Mouse (Mus musculus) megakaryocyte, embryonic 14.5 days (primary cell): ENCODE measurements around the gene Oprl1. TPM values are rescaled to one million over a fixed set of nuclear protein-coding genes. Genes with fewer than 3 reads are reported as not detected.

Experiments used
- H3K27me3 ChIP-seq: replicated peaks from 2 replicates; pipeline ENCODE3; 2012; ENCODE audit warnings: inconsistent platforms
- H3K36me3 ChIP-seq: replicated peaks from 2 replicates; pipeline ENCODE3; 2012; ENCODE audit warnings: low read length, inconsistent platforms, mixed read lengths
- H3K4me1 ChIP-seq: 2 replicates; pipeline ENCODE4 v1.6.1; 2012; ENCODE audit warnings: inconsistent platforms
- H3K4me3 ChIP-seq: replicated peaks from 2 replicates; pipeline ENCODE3; 2012; ENCODE audit warnings: moderate library complexity, mild to moderate bottlenecking, inconsistent platforms
- H3K9me3 ChIP-seq: 2 replicates; pipeline ENCODE4 v1.6.1; 2012; ENCODE audit warnings: inconsistent platforms
- FLI1 ChIP-seq: IDR thresholded peaks from 2 replicates; pipeline ENCODE4 v1.6.1; 2012; ENCODE audit warnings: low read length, inconsistent platforms, mixed read lengths
- GATA1 ChIP-seq: IDR thresholded peaks from 3 replicates; pipeline ENCODE4 v1.6.1; 2012; ENCODE audit warnings: mixed read lengths, low read length, inconsistent platforms, borderline replicate concordance
- polyA plus RNA-seq: library from polyadenylated mRNA; stranded (reverse); fragments of >175 nt; gene quantifications from 2 replicates; pipeline ENCODE4 v1.2.3, GENCODE M21; 2012; ENCODE audit warnings: low replicate concordance; ENCODE audit not compliant: insufficient read depth

Gene Oprl1
- polyA plus RNA-seq, 1 experiment, result not detected

DNA sequence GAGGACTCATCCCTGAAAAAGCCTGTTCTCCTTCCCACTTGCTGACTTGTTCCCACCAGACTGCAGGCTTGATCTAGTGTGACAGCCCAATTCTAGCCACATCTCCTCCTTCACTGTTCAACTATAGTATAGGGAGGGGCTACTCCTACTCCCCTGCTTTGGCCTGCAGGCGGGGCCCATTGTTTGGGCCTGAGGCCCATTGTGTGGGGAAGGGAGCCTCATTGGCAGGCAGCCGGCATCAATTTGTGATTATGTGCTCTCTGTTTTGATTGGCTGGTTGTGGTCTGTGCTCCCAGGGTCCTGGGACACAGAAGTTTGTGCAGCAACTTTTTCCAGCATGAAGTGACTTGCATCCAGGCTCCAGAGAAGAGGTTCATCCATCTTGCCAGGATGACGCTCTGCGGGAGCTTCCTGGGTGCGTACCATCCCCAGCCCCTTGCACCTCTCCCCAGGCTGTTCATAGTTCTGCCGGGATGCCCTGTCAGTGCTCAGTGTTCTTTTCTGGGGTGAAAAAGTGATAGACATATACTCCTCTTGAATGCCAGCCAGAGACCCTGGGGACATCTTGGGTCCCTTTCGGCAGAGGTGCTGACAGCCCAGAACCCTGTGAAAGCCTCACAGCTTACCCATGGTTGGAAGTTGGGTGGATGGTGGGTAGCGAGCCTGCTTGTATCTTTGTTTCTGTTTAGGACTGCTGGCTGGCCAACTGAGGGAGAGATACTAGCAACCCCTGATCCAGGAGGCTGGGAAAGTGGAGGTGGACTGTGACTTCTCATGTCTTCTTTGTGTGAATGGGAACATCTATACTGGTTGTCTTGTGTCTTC lies 48.4 kb downstream of the Oprl1 start, which contains the start of gene Myt1:
Gene Myt1, plus strand, starts transcription at position 327 of the 825 bp plus-strand sequence.
- Histone ChIP-seq H3K4me1 (peaks cover 4% of the 10 kb centered on the region; the same call in 1 of the 2 replicates), H3K36me3 (no peaks in the 10 kb centered on the region), H3K27me3 (peaks cover 30% of the 10 kb centered on the region), H3K9me3 (no peaks in the 10 kb centered on the region), H3K4me3 (no peak within 1 kb of the TSS)
- no peak for TF ChIP-seq FLI1

DNA sequence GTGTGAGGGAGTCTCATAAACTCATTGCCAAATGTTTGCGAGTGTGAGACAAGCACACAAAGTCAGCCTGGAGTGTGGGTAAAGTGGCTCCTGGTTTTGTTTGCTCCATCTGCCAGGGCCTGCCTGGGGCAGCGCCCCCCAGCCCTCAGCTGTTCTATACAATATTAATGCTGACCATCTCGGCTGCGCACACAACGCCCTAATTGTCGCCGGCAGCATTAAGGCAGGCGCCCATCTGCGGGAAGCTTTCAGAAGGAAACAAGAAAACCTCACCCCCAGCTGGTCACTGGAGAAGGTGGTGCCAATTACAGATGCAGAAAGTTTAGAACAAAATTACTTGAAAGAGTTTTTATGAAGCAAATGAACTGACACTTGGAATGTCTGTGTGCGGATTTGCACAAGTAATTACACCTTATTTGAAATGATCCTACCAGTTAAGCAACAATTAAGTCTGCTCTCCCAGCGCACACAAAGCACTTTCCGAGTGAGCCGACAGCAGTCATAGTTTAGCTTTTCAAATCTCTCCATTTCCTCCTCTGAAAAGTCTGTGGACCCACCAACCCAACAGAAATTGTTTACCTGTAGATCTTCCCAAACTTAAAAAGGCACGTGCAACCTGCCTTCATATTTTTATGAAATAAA lies 49.2 kb downstream of the Oprl1 start:
- Histone ChIP-seq H3K9me3 (no peaks in the 10 kb centered on the region), H3K4me3 (no peak overlapping the region), H3K4me1 (peaks cover 2% of the 10 kb centered on the region; the same call in 1 of the 2 replicates), H3K36me3 (no peaks in the 10 kb centered on the region), H3K27me3 (peaks cover 27% of the 10 kb centered on the region)
- TF ChIP-seq GATA1 (no peak), FLI1 (no peak)

DNA sequence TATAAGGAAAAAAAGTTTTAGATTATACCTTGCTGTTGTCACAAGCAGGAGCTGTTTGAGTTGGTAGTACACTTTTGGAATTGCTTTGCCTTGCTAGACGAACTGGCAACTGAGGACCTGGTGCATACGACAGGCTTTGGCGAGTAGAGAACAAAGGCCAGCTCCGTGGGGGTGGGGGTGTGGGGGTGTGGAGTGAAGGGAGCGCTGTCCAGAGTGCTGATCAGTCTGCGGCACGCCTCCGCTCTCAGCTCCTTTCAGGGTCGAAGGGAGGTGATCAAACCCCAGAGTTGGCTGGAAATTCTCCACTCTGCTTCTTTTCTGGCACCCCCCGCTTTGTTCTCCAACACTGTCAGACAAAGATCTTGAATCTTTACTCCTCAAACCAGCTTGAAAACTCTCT lies 49.8 kb downstream of the Oprl1 start:
- TF ChIP-seq FLI1 (no peak), GATA1 (no peak)
- Histone ChIP-seq H3K9me3 (no peaks in the 10 kb centered on the region), H3K4me3 (no peak overlapping the region), H3K36me3 (no peaks in the 10 kb centered on the region), H3K27me3 (peaks cover 22% of the 10 kb centered on the region), H3K4me1 (no peaks in the 10 kb centered on the region)

DNA sequence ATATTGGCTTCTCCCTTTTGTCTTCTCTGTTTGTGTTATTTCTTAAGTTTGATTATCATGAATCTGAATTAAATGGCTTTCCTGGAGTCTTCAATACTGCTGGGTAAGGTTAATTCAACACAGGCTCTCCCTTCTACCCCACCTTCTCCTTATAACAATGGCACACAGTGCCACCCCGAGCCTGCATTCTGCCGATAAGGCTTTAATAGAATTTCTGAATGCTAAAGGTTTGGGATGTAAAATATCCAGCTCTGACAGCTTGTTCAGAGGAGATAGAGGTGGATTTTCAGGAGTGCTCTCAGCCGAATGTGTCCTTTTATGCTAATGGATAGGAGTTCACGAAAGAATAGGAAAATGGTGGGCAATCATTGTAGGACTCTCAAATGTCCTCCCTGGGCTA lies 50.4 kb downstream of the Oprl1 start:
- H3K4me3 ChIP-seq, result no peak overlapping the region
- no peaks in the 10 kb centered on the region for H3K9me3 ChIP-seq
- peaks cover 24% of the 10 kb centered on the region for H3K27me3 ChIP-seq
- TF ChIP-seq GATA1 (no peak), FLI1 (no peak)
- no peaks in the 10 kb centered on the region for H3K36me3 ChIP-seq
- H3K4me1 ChIP-seq, result no peaks in the 10 kb centered on the region

DNA sequence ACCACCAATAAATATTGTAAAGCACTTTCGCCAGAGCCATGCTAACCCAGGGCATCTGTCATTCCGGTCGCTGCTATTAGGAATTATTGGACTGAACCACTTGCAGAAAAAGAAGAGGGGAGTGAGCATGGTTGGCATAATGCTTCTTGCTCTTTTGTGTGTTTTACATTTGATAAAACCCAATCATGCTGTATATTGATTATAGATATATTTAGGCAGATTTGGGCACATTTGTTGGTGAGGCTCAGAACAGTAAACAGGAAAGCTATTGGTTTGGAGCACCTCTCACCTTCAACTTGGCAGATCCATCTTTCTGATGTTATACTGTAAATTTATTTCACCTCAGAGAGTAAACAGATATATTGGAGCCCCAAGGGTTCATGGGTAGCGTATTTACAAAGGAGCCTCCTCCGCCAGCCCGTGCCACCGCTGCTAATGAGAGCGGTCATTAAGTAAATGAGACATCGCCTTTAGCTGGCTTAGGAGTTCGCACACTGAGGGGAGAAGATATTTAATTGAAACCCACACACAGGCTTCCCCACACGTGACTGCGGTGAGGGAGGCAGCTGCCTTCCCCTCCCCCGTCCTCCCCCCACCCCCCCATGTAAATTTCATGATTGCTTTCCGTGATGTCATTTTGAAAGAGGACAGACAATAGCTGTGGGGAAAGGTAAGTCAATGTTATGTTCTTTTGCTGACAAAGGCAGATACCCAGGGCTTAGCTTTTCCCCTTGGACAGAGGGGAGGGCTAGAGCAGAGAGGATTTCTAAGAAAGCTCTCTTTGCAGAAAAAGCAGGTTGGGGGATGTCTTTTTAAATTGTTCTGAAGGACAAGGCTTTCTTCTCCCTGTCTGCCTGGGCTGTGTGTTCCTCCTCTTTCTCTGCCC lies 52.1 kb downstream of the Oprl1 start:
- no peaks in the 10 kb centered on the region for H3K4me1 ChIP-seq
- no peak overlapping the region for H3K4me3 ChIP-seq
- TF ChIP-seq FLI1, result no peak
- no peak for TF ChIP-seq GATA1
- no peaks in the 10 kb centered on the region for H3K36me3 ChIP-seq
- H3K9me3 ChIP-seq, result no peaks in the 10 kb centered on the region
- peaks cover 23% of the 10 kb centered on the region for H3K27me3 ChIP-seq

DNA sequence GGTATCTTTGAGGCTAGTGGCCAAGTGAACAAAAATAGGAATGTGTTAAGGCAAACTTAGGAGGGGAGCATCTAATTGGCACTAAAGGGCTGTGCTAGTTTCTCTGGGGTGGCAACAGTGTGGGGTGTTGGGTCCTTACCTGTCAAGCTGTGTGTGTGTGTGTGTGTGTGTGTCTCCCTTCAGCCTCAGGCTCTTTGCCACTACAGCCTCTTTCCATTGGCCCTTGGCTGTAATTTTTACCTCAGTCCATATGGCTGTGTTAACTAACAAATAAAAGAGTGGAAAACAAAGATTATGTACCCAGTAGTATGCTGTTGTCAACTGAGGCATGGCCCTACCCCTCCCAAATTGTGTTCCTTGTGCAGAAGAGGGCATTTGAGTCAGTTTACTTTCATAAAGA lies 53.6 kb downstream of the Oprl1 start:
- no peak for TF ChIP-seq FLI1
- TF ChIP-seq GATA1, result no peak
- H3K9me3 ChIP-seq, result no peaks in the 10 kb centered on the region
- no peaks in the 10 kb centered on the region for H3K4me1 ChIP-seq
- H3K36me3 ChIP-seq, result no peaks in the 10 kb centered on the region
- no peak overlapping the region for H3K4me3 ChIP-seq
- peaks cover 15% of the 10 kb centered on the region for H3K27me3 ChIP-seq

DNA sequence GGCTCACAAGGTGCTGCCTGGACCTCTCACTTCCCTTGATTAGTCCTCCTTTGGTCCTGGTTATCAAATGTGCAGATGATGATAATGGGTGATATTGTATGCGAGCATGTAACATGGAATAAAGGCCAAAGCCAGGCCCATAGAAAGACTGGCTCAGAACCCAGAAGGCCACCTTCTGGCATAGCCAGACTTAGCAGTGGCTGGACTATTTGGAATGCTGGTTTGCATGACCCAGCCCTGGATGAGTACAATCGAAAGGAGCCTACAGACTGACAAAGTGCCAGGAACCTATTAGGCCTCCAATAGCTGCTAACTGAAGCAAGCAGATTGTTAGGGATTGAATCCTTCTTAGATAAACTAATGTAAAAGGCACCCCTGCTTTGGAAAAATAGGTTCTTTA lies 54.6 kb downstream of the Oprl1 start:
- no peak for TF ChIP-seq FLI1
- Histone ChIP-seq H3K4me1 (no peaks in the 10 kb centered on the region), H3K27me3 (peaks cover 10% of the 10 kb centered on the region), H3K36me3 (no peaks in the 10 kb centered on the region), H3K4me3 (no peak overlapping the region), H3K9me3 (no peaks in the 10 kb centered on the region)

Other genes with a start within 250 kb of the Oprl1 start
- gene Abhd16b, start 221.8 kb upstream of the Oprl1 start, polyA plus RNA-seq, result not detected in 2 replicates
- gene Tpd52l2, start 217.9 kb upstream of the Oprl1 start, polyA plus RNA-seq, result 7.5 and 38.2 TPM in 2 replicates
- gene Dnajc5, start 194.5 kb upstream of the Oprl1 start, polyA plus RNA-seq, result 10.4 and 13.9 TPM in 2 replicates
- 58.8 and 109 TPM in 2 replicates for gene Uckl1, start 130.1 kb upstream of the Oprl1 start, polyA plus RNA-seq
- 3.6 and 12.6 TPM in 2 replicates for gene Prpf6, start 123.1 kb upstream of the Oprl1 start, polyA plus RNA-seq
- gene Zfp512b, start 122.2 kb upstream of the Oprl1 start, polyA plus RNA-seq, result 12.8 and 34.9 TPM in 2 replicates
- gene Samd10, start 115.8 kb upstream of the Oprl1 start, polyA plus RNA-seq, result 1.0 and 2.9 TPM in 2 replicates
- gene Gm29797, start 58.0 kb upstream of the Oprl1 start, polyA plus RNA-seq, result not detected in 2 replicates
- not detected in 2 replicates for gene Sox18, start 43.4 kb upstream of the Oprl1 start, polyA plus RNA-seq
- 1.1 and 1.3 TPM in 2 replicates for gene Tcea2, start 34.7 kb upstream of the Oprl1 start, polyA plus RNA-seq
- gene Rgs19, start 21.0 kb upstream of the Oprl1 start, polyA plus RNA-seq, result 38.7 and 51.9 TPM in 2 replicates
- not detected in 2 replicates for gene Lkaaear1, start 16.6 kb upstream of the Oprl1 start, polyA plus RNA-seq
- gene Myt1, start 48.3 kb downstream of the Oprl1 start, polyA plus RNA-seq, result not detected in 2 replicates
- 7.6 TPM in 1 of 2 replicates, not detected in the other for gene Pcmtd2, start 122.8 kb downstream of the Oprl1 start, polyA plus RNA-seq
- gene Polr3k, start 149.3 kb downstream of the Oprl1 start, polyA plus RNA-seq, result 3.2 TPM in 1 of 2 replicates, not detected in the other